Comparison of ENCODE assay signal across 8 mouse cellular contexts in the genomic region with DNA sequence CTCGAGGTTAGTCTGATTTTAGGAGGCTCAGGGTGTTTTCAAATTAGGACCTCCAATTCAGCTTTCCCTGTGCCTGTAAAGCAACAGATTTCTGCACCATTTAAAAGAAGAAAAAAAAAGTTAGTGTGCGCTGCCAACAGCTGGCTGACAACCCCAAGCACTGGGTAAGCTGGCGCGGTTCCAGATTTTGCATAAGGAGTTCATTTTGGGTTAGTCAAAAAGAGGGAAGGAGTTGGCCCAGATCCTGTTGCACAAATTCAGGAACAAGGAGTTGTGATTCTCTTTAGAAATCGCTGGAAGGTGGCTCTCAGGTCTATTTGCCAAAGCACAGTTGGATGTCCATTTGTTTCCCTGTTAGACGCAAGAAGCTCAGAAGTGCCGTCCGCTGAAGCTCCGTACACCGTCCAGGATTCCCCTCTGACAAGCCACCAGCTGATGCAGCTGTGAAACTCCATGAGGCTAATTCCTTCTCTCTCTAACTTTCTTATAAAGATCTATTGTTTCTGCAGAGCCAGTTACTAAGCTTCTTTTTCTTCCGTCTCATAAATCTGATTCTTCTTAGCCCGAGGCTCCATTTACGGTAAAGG.
DNase-seq lines count a peak whose midpoint lies in the region; ATAC-seq lines count a peak whose summit lies in the region.

No protein-coding gene starts in this region.

- DNase-seq in cerebellum, adult 11 months, result peak; percentile 3
- DNase-seq in urinary bladder, postnatal 25 days (ENCODE audit: low spot score), result peak; percentile 41
- DNase-seq in urinary bladder, adult 2 months (ENCODE audit: low spot score), result no peak
- peak; percentile 31 to 45 for DNase-seq in gastrocnemius, adult 8-10 months (ENCODE audit: low spot score in 2 of 2)
- peak; percentile 46 to 87 for DNase-seq in layer of hippocampus, postnatal 14 days (ENCODE audit: low spot score in 2 of 2)
- DNase-seq in lung, postnatal 36 days, result peak; percentile 87
- DNase-seq in thymus, postnatal 0 days (ENCODE audit: low spot score), result no peak

- no peak for ATAC-seq in cerebellum, adult (ENCODE audit: insufficient number of reproducible peaks, low FRiP score, low TSS enrichment)

Comparison
In these comparisons a context has a peak if more than half of its experiments do, and no peak if none do; other contexts are left out.
1. DNase-seq: peak in cerebellum, adult 11 months (single experiment), urinary bladder, postnatal 25 days (single experiment), gastrocnemius, adult 8-10 months (2 of 2), layer of hippocampus, postnatal 14 days (2 of 2) and lung, postnatal 36 days (single experiment); none in urinary bladder, adult 2 months (single experiment) and thymus, postnatal 0 days (single experiment).